Comparison of ENCODE assay signal across 9 mouse cellular contexts in genomic region chr11:101189495-101190180, GRCm38 (mm10). TPM values are rescaled to one million over a fixed set of nuclear protein-coding genes. Genes with fewer than 3 reads are reported as not detected.
DNase-seq lines count a peak whose midpoint lies in the region; ATAC-seq and TF ChIP-seq lines count a peak whose summit lies in the region.
"Had no signal": no experiment of that assay in that cellular context is flagged by ENCODE, and none has a peak within 500 bp of the region (broad histone marks: within the 10 kb centered on the region; RNA-seq: fewer than 3 reads in every experiment).

No protein-coding gene starts in this region.

- peak overlapping the region; percentile 3; the same call in 1 of the 2 replicates for H3K4me2 ChIP-seq in embryonic facial prominence, embryonic 14.5 days (ENCODE audit: low read depth, low read length)
- peak overlapping the region; percentile 33 for H3K4me2 ChIP-seq in heart, embryonic 11.5 days
- H3K4me2 ChIP-seq in kidney, embryonic 16.5 days (replicated peaks; ENCODE audit: low read depth, low read length) = peak overlapping the region; percentile 38
- peak overlapping the region; percentile 37 for H3K4me2 ChIP-seq in lung, embryonic 14.5 days

- H3K27me3 ChIP-seq in ES-Bruce4 (ENCODE audit: control insufficient read depth, insufficient read depth, low read length, poor library complexity, severe bottlenecking) = no peaks in the 10 kb centered on the region
- no peaks in the 10 kb centered on the region for H3K27me3 ChIP-seq in embryonic facial prominence, embryonic 14.5 days (replicated peaks; ENCODE audit: control insufficient read depth, insufficient read depth, low read length)
- 0 out of 2 replicates have a peak, but pooled peaks cover 2% of the 10 kb centered on the region for H3K27me3 ChIP-seq in heart, embryonic 11.5 days (ENCODE audit: control insufficient read depth, insufficient read depth, low read length)
- no peaks in the 10 kb centered on the region for H3K27me3 ChIP-seq in kidney, embryonic 16.5 days (ENCODE audit: insufficient read depth, low read length)
- H3K27me3 ChIP-seq in lung, embryonic 14.5 days (ENCODE audit: insufficient read depth, low read length) = no peaks in the 10 kb centered on the region

- H3K27ac ChIP-seq in ES-Bruce4 (ENCODE audit: insufficient read depth, low read length) = no peak overlapping the region
- H3K27ac ChIP-seq in bone marrow, adult 2 months (ENCODE audit: control insufficient read depth, insufficient read depth, low read depth, low read length, poor library complexity) = peak overlapping the region; percentile 81
- H3K27ac ChIP-seq in embryonic facial prominence, embryonic 14.5 days (replicated peaks; ENCODE audit: low read depth, low read length) = peak overlapping the region; percentile 85
- H3K27ac ChIP-seq in heart, embryonic 11.5 days (ENCODE audit: low read depth, low read length) = peak overlapping the region; percentile 77
- peak overlapping the region; percentile 94 for H3K27ac ChIP-seq in kidney, embryonic 16.5 days (ENCODE audit: low read length)
- peak overlapping the region; percentile 94 for H3K27ac ChIP-seq in lung, embryonic 14.5 days (ENCODE audit: low read depth)
- H3K27ac ChIP-seq: macrophage had no signal

- H3K9ac ChIP-seq in ES-Bruce4 (ENCODE audit: low read depth, poor library complexity, severe bottlenecking) = 0 out of 2 replicates have a peak overlapping the region, but pooled peaks have one; percentile 22
- peak overlapping the region; percentile 34; the same call in 1 of the 2 replicates for H3K9ac ChIP-seq in embryonic facial prominence, embryonic 14.5 days (ENCODE audit: low read depth, low read length)
- peak overlapping the region; percentile 39 for H3K9ac ChIP-seq in heart, embryonic 11.5 days (ENCODE audit: low read depth, low read length)
- peak overlapping the region; percentile 18 for H3K9ac ChIP-seq in kidney, embryonic 16.5 days (replicated peaks; ENCODE audit: low read length)
- 0 out of 2 replicates have a peak overlapping the region, but pooled peaks have one; percentile 6 for H3K9ac ChIP-seq in lung, embryonic 14.5 days

- no peaks in the 10 kb centered on the region for H3K9me3 ChIP-seq in ES-Bruce4 (replicated peaks; ENCODE audit: control insufficient read depth, insufficient read depth, low read length, poor library complexity, severe bottlenecking)
- no peaks in the 10 kb centered on the region for H3K9me3 ChIP-seq in embryonic facial prominence, embryonic 14.5 days (ENCODE audit: control insufficient read depth, low read length)
- H3K9me3 ChIP-seq in heart, embryonic 11.5 days (replicated peaks; ENCODE audit: control insufficient read depth, low read length) = no peaks in the 10 kb centered on the region
- H3K9me3 ChIP-seq in kidney, embryonic 16.5 days (ENCODE audit: low read length) = no peaks in the 10 kb centered on the region
- no peaks in the 10 kb centered on the region for H3K9me3 ChIP-seq in lung, embryonic 14.5 days (ENCODE audit: low read depth, low read length)

- 23% methylated on average over 6 of the region's 6 CpGs for WGBS in bone marrow, adult 2 months
- WGBS in embryonic facial prominence, embryonic 14.5 days = 6% methylated on average over 5 of the region's 6 CpGs
- whole genome bisulfite sequencing in heart, embryonic 11.5 days (ENCODE audit: insufficient replicate concordance) = 7% methylated on average over 6 of the region's 6 CpGs
- WGBS in kidney, embryonic 16.5 days = 14% methylated on average over 6 of the region's 6 CpGs
- 1% methylated on average over 6 of the region's 6 CpGs for WGBS in lung, embryonic 14.5 days

- ATAC-seq in embryonic facial prominence, embryonic 14.5 days (ENCODE audit: low read depth) = peak; percentile 82
- peak; percentile 81 for ATAC-seq in heart, embryonic 11.5 days (replicated peaks; ENCODE audit: insufficient number of reproducible peaks, low FRiP score, low TSS enrichment)
- ATAC-seq in kidney, embryonic 16.5 days (ENCODE audit: low FRiP score, low TSS enrichment) = peak; percentile 89
- peak; percentile 91 for ATAC-seq in lung, embryonic 14.5 days (ENCODE audit: insufficient read depth)

- peak; percentile 88 for DNase-seq in embryonic facial prominence, embryonic 14.5 days (ENCODE audit: low spot score)
- DNase-seq in lung, embryonic 14.5 days = peak; percentile 90
- DNase-seq in ovary, postnatal 14 days (ENCODE audit: low spot score) = peak; percentile 56
- DNase-seq in natural killer cell, adult 2 months (ENCODE audit: low spot score in 2 of 2) = no peak

- H3K36me3 ChIP-seq in ES-Bruce4 (ENCODE audit: control insufficient read depth, insufficient read depth, low read length, poor library complexity, severe bottlenecking) = no peaks in the 10 kb centered on the region
- H3K36me3 ChIP-seq in embryonic facial prominence, embryonic 14.5 days (ENCODE audit: control insufficient read depth, insufficient read depth, low read length) = peaks cover 25% of the 10 kb centered on the region
- H3K36me3 ChIP-seq in heart, embryonic 11.5 days (ENCODE audit: control insufficient read depth, insufficient read depth, low read length) = 0 out of 2 replicates have a peak, but pooled peaks cover 2% of the 10 kb centered on the region
- H3K36me3 ChIP-seq in kidney, embryonic 16.5 days (ENCODE audit: insufficient read depth, low read length) = peaks cover 25% of the 10 kb centered on the region
- H3K36me3 ChIP-seq in lung, embryonic 14.5 days (ENCODE audit: insufficient read depth) = peaks cover 7% of the 10 kb centered on the region; the same call in 1 of the 2 replicates

- TF ChIP-seq POLR2A in ES-Bruce4 (IDR thresholded peaks at IDR 0.05; ENCODE audit: insufficient read depth, low read length) = no peak
- no peak for TF ChIP-seq POLR2A in bone marrow, adult 2 months (IDR thresholded peaks at IDR 0.05; ENCODE audit: borderline replicate concordance, control insufficient read depth, low read depth, low read length)

- no peak for TF ChIP-seq CTCF in ES-Bruce4 (IDR thresholded peaks at IDR 0.05; ENCODE audit: low read depth, low read length)
- TF ChIP-seq CTCF in bone marrow, adult 2 months (IDR thresholded peaks at IDR 0.05; ENCODE audit: control insufficient read depth, insufficient read depth, low read length) = no peak
- TF ChIP-seq CTCF in lung, embryonic 14.5 days (IDR thresholded peaks at IDR 0.05; ENCODE audit: low read depth) = no peak

- peaks cover 6% of the 10 kb centered on the region for H3K4me1 ChIP-seq in ES-Bruce4 (ENCODE audit: control insufficient read depth, insufficient read depth, low read length)
- H3K4me1 ChIP-seq in bone marrow, adult 2 months (ENCODE audit: control insufficient read depth, insufficient read depth, low read length) = no peaks in the 10 kb centered on the region; the same call in 1 of the 2 replicates
- H3K4me1 ChIP-seq in embryonic facial prominence, embryonic 14.5 days (ENCODE audit: control insufficient read depth, insufficient read depth, low read length) = peaks cover 18% of the 10 kb centered on the region
- H3K4me1 ChIP-seq in heart, embryonic 11.5 days (ENCODE audit: control insufficient read depth, insufficient read depth, low read length) = peaks cover 31% of the 10 kb centered on the region
- peaks cover 41% of the 10 kb centered on the region for H3K4me1 ChIP-seq in kidney, embryonic 16.5 days (ENCODE audit: insufficient read depth, low read length)
- H3K4me1 ChIP-seq in lung, embryonic 14.5 days (ENCODE audit: insufficient read depth) = peaks cover 21% of the 10 kb centered on the region

- H3K4me3 ChIP-seq in ES-Bruce4 (ENCODE audit: low read depth, low read length) = no peak overlapping the region
- no peak overlapping the region for H3K4me3 ChIP-seq in bone marrow, adult 2 months (replicated peaks; ENCODE audit: control insufficient read depth, low read depth, low read length)
- no peak overlapping the region for H3K4me3 ChIP-seq in embryonic facial prominence, embryonic 14.5 days (ENCODE audit: low read depth, low read length)
- H3K4me3 ChIP-seq in heart, embryonic 11.5 days (ENCODE audit: low read depth, low read length) = no peak overlapping the region
- no peak overlapping the region for H3K4me3 ChIP-seq in kidney, embryonic 16.5 days (ENCODE audit: low read length)
- no peak overlapping the region for H3K4me3 ChIP-seq in lung, embryonic 14.5 days (ENCODE audit: low read depth, low read length)

- no peak for TF ChIP-seq EP300 in ES-Bruce4 (IDR thresholded peaks at IDR 0.05; ENCODE audit: insufficient read depth, low read depth, low read length)

RNA-seq across cellular contexts. Expression of gene Ccr10, which starts 14.4 kb away (rescaled TPM):
- polyA plus RNA-seq in ES-Bruce4 (2011; ENCODE audit: insufficient read depth, insufficient read length, low read depth, missing spikeins) = not detected in 2 replicates
- not detected in 2 replicates for polyA plus RNA-seq in bone marrow, adult 2 months (2011; ENCODE audit: insufficient read depth, insufficient read length, low replicate concordance, missing spikeins)
- polyA plus RNA-seq in embryonic facial prominence, embryonic 14.5 days (2014; fragmentation: Nextera tagmentation; extraction: Ambion mirVana) = 0.28 TPM in 1 of 2 replicates, not detected in the other
- polyA plus RNA-seq in heart, embryonic 11.5 days (2014; fragmentation: Nextera tagmentation; extraction: Ambion mirVana) = 0.13 and 0.39 TPM in 2 replicates
- polyA plus RNA-seq in kidney, embryonic 16.5 days (2015; fragmentation: Nextera tagmentation; extraction: Ambion mirVana) = 0.50 and 0.76 TPM in 2 replicates
- 0.11 TPM in 1 of 2 replicates, not detected in the other for polyA plus RNA-seq in lung, embryonic 14.5 days (2014; fragmentation: Nextera tagmentation; extraction: Ambion mirVana)
- polyA plus RNA-seq: macrophage had no signal

RNA-seq across cellular contexts. Expression of gene Plekhh3, which starts 18.5 kb away (rescaled TPM):
- polyA plus RNA-seq in ES-Bruce4 (2011; ENCODE audit: insufficient read depth, insufficient read length, low read depth, missing spikeins) = 2.5 and 4.4 TPM in 2 replicates
- 2.0 and 2.1 TPM in 2 replicates for polyA plus RNA-seq in bone marrow, adult 2 months (2011; ENCODE audit: insufficient read depth, insufficient read length, low replicate concordance, missing spikeins)
- 17.7 and 20.9 TPM in 2 replicates for polyA plus RNA-seq in embryonic facial prominence, embryonic 14.5 days (2014; fragmentation: Nextera tagmentation; extraction: Ambion mirVana)
- polyA plus RNA-seq in heart, embryonic 11.5 days (2014; fragmentation: Nextera tagmentation; extraction: Ambion mirVana) = 6.2 TPM in 2 replicates
- 18.7 and 19.2 TPM in 2 replicates for polyA plus RNA-seq in kidney, embryonic 16.5 days (2015; fragmentation: Nextera tagmentation; extraction: Ambion mirVana)
- 15.9 and 18.0 TPM in 2 replicates for polyA plus RNA-seq in lung, embryonic 14.5 days (2014; fragmentation: Nextera tagmentation; extraction: Ambion mirVana)

RNA-seq across cellular contexts. Expression of gene Cntnap1, which starts 19.3 kb away (rescaled TPM):
- 0.15 and 0.37 TPM in 2 replicates for polyA plus RNA-seq in ES-Bruce4 (2011; ENCODE audit: insufficient read depth, insufficient read length, low read depth, missing spikeins)
- polyA plus RNA-seq in bone marrow, adult 2 months (2011; ENCODE audit: insufficient read depth, insufficient read length, low replicate concordance, missing spikeins) = 0.54 and 1.5 TPM in 2 replicates
- polyA plus RNA-seq in embryonic facial prominence, embryonic 14.5 days (2014; fragmentation: Nextera tagmentation; extraction: Ambion mirVana) = 1.6 and 1.9 TPM in 2 replicates
- 0.46 and 0.70 TPM in 2 replicates for polyA plus RNA-seq in heart, embryonic 11.5 days (2014; fragmentation: Nextera tagmentation; extraction: Ambion mirVana)
- polyA plus RNA-seq in kidney, embryonic 16.5 days (2015; fragmentation: Nextera tagmentation; extraction: Ambion mirVana) = 2.2 TPM in 2 replicates
- polyA plus RNA-seq in lung, embryonic 14.5 days (2014; fragmentation: Nextera tagmentation; extraction: Ambion mirVana) = 0.84 and 1.0 TPM in 2 replicates

RNA-seq across cellular contexts. Expression of gene Tubg2, which starts 33.9 kb away (rescaled TPM):
- polyA plus RNA-seq in ES-Bruce4 (2011; ENCODE audit: insufficient read depth, insufficient read length, low read depth, missing spikeins) = 1.9 and 3.0 TPM in 2 replicates
- polyA plus RNA-seq in bone marrow, adult 2 months (2011; ENCODE audit: insufficient read depth, insufficient read length, low replicate concordance, missing spikeins) = 3.4 TPM in 1 of 2 replicates, not detected in the other
- 6.6 and 8.4 TPM in 2 replicates for polyA plus RNA-seq in embryonic facial prominence, embryonic 14.5 days (2014; fragmentation: Nextera tagmentation; extraction: Ambion mirVana)
- polyA plus RNA-seq in heart, embryonic 11.5 days (2014; fragmentation: Nextera tagmentation; extraction: Ambion mirVana) = 4.3 TPM in 2 replicates
- polyA plus RNA-seq in kidney, embryonic 16.5 days (2015; fragmentation: Nextera tagmentation; extraction: Ambion mirVana) = 4.2 and 4.5 TPM in 2 replicates
- polyA plus RNA-seq in lung, embryonic 14.5 days (2014; fragmentation: Nextera tagmentation; extraction: Ambion mirVana) = 2.7 and 4.1 TPM in 2 replicates

RNA-seq across cellular contexts. Expression of gene Ezh1, which starts 36.6 kb away (rescaled TPM):
- polyA plus RNA-seq in ES-Bruce4 (2011; ENCODE audit: insufficient read depth, insufficient read length, low read depth, missing spikeins) = 42.8 and 49.9 TPM in 2 replicates
- polyA plus RNA-seq in bone marrow, adult 2 months (2011; ENCODE audit: insufficient read depth, insufficient read length, low replicate concordance, missing spikeins) = 21.2 and 35.8 TPM in 2 replicates
- 14.8 and 15.5 TPM in 2 replicates for polyA plus RNA-seq in embryonic facial prominence, embryonic 14.5 days (2014; fragmentation: Nextera tagmentation; extraction: Ambion mirVana)
- polyA plus RNA-seq in heart, embryonic 11.5 days (2014; fragmentation: Nextera tagmentation; extraction: Ambion mirVana) = 10.2 and 12.7 TPM in 2 replicates
- polyA plus RNA-seq in kidney, embryonic 16.5 days (2015; fragmentation: Nextera tagmentation; extraction: Ambion mirVana) = 25.1 and 29.5 TPM in 2 replicates
- polyA plus RNA-seq in lung, embryonic 14.5 days (2014; fragmentation: Nextera tagmentation; extraction: Ambion mirVana) = 17.4 and 18.9 TPM in 2 replicates

Comparison
In these comparisons a context has a peak if more than half of its experiments do, and no peak if none do; other contexts are left out.
1. DNase-seq: peak in embryonic facial prominence, embryonic 14.5 days (single experiment), lung, embryonic 14.5 days (single experiment) and ovary, postnatal 14 days (single experiment); none in natural killer cell, adult 2 months (0 of 2).
2. Peak in every context shown above with its lines, with median percentiles within 50 percentile points of each other: H3K9ac ChIP-seq, ATAC-seq and H3K4me2 ChIP-seq.